Mouse (Mus musculus) MEL (cell line): ENCODE measurements around the gene Gm20388. TPM values are rescaled to one million over a fixed set of nuclear protein-coding genes. Genes with fewer than 3 reads are reported as not detected.

Source experiments
- DNase-seq: peaks from one replicate; pipeline ENCODE4 v3.0.0; 2011; ENCODE audit warnings: low read depth, low spot score
- H3K27ac ChIP-seq: 2 replicates; pipeline ENCODE4 v1.5.1; 2012; ENCODE audit warnings: low read depth, mild to moderate bottlenecking, control low read depth, low read length, moderate library complexity; ENCODE audit not compliant: control insufficient read depth
- H3K27me3 ChIP-seq, 2 experiments: fragments of 150-350 bp in 1 of 2; sonication (generic) in 1 of 2; 2 replicates each; pipeline ENCODE4 v1.6.1; 2012; ENCODE audit warnings: low read length in 2 of 2, mild to moderate bottlenecking in 2 of 2, improper control_type of control experiment in 1 of 2, moderate library complexity in 1 of 2; ENCODE audit not compliant: insufficient read depth in 2 of 2, control insufficient read depth in 1 of 2
- H3K36me3 ChIP-seq, 2 experiments: 2 replicates each; pipeline ENCODE4 v1.6.1; 2012 to 2014; ENCODE audit warnings: low read length in 2 of 2, improper control_type of control experiment in 1 of 2, inconsistent platforms in 1 of 2, mild to moderate bottlenecking in 1 of 2; ENCODE audit not compliant: insufficient read depth in 2 of 2, control insufficient read depth in 1 of 2
- H3K4me1 ChIP-seq, 2 experiments: fragments of 150-350 bp in 1 of 2; sonication (generic) in 1 of 2; 2 replicates each; pipeline ENCODE4 v1.6.1; 2012; ENCODE audit warnings: low read length in 2 of 2, improper control_type of control experiment in 1 of 2, mild to moderate bottlenecking in 1 of 2; ENCODE audit not compliant: insufficient read depth in 2 of 2, control insufficient read depth in 1 of 2
- H3K4me3 ChIP-seq, 2 experiments: fragments of 150-350 bp in 1 of 2; sonication (generic) in 1 of 2; 2 replicates each; pipeline ENCODE4 v1.5.1; 2012; ENCODE audit warnings: low read depth in 2 of 2, low read length in 2 of 2, mild to moderate bottlenecking in 2 of 2, moderate library complexity in 2 of 2, control low read depth in 1 of 2, improper control_type of control experiment in 1 of 2; ENCODE audit not compliant: control insufficient read depth in 1 of 2, insufficient read depth in 1 of 2
- H3K79me2 ChIP-seq: 2 replicates; pipeline ENCODE4 v1.6.1; 2012; ENCODE audit warnings: mild to moderate bottlenecking, low read length, moderate library complexity; ENCODE audit not compliant: control insufficient read depth, poor library complexity, insufficient read depth
- H3K9ac ChIP-seq: 2 replicates; pipeline ENCODE4 v1.6.1; 2012; ENCODE audit warnings: low read depth, mild to moderate bottlenecking, control low read depth, low read length, moderate library complexity; ENCODE audit not compliant: control insufficient read depth, poor library complexity, severe bottlenecking
- H3K9me3 ChIP-seq: fragments of 150-350 bp; sonication (generic); replicated peaks from 2 replicates; pipeline ENCODE4 v1.6.1; 2012; ENCODE audit warnings: mild to moderate bottlenecking, low read length, improper control_type of control experiment, moderate library complexity; ENCODE audit not compliant: insufficient read depth
- BHLHE40 ChIP-seq: IDR thresholded peaks from 2 replicates; pipeline ENCODE4 v1.6.1; 2012; ENCODE audit warnings: low read depth, mild to moderate bottlenecking, inconsistent platforms, low read length, improper control_type of control experiment, borderline replicate concordance
- CHD1 ChIP-seq: IDR thresholded peaks from 2 replicates; pipeline ENCODE4 v1.6.1; 2012; ENCODE audit warnings: low read depth, mild to moderate bottlenecking, inconsistent platforms, low read length, improper control_type of control experiment
- CHD2 ChIP-seq: IDR thresholded peaks from 2 replicates; pipeline ENCODE4 v1.6.1; 2011; ENCODE audit warnings: low read length, improper control_type of control experiment
- CTCF ChIP-seq, 3 experiments: IDR thresholded peaks in 2 of 3; conservative IDR thresholded peaks in 1 of 3; 2 replicates each; pipeline ENCODE4 v1.5.1; 2011 to 2012; ENCODE audit warnings: low read length in 3 of 3, low read depth in 2 of 3, mild to moderate bottlenecking in 2 of 3, improper control_type of control experiment in 1 of 3, inconsistent platforms in 1 of 3, mixed read lengths in 1 of 3, moderate library complexity in 1 of 3; ENCODE audit not compliant: control insufficient read depth in 1 of 3, insufficient read depth in 1 of 3, poor library complexity in 1 of 3, severe bottlenecking in 1 of 3
- E2F4 ChIP-seq: IDR thresholded peaks from 2 replicates; pipeline ENCODE4 v1.6.1; 2011; ENCODE audit warnings: low read depth, low read length, improper control_type of control experiment, borderline replicate concordance
- ELF1 ChIP-seq: IDR thresholded peaks from 2 replicates; pipeline ENCODE4 v1.6.1; 2014; ENCODE audit warnings: low read depth, mild to moderate bottlenecking, inconsistent platforms, low read length, improper control_type of control experiment, moderate library complexity
- EP300 ChIP-seq, 2 experiments: IDR thresholded peaks; 2 replicates each; pipeline ENCODE4 v1.6.1; 2011; ENCODE audit warnings: improper control_type of control experiment in 2 of 2, low read length in 2 of 2, low read depth in 1 of 2, mild to moderate bottlenecking in 1 of 2
- ETS1 ChIP-seq: IDR thresholded peaks from 2 replicates; pipeline ENCODE4 v1.6.1; 2012; ENCODE audit warnings: low read depth, mild to moderate bottlenecking, inconsistent platforms, low read length, improper control_type of control experiment, moderate library complexity
- GABPA ChIP-seq: IDR thresholded peaks from 2 replicates; pipeline ENCODE4 v1.6.1; 2012; ENCODE audit warnings: low read depth, mild to moderate bottlenecking, inconsistent platforms, low read length, improper control_type of control experiment, moderate library complexity
- GATA1 ChIP-seq: IDR thresholded peaks from 2 replicates; pipeline ENCODE4 v1.6.1; 2011; ENCODE audit warnings: low read depth, low read length, improper control_type of control experiment
- HCFC1 ChIP-seq: IDR thresholded peaks from 2 replicates; pipeline ENCODE4 v1.6.1; 2012; ENCODE audit warnings: low read depth, mild to moderate bottlenecking, inconsistent platforms, low read length, improper control_type of control experiment, moderate library complexity
- JUND ChIP-seq: IDR thresholded peaks from 2 replicates; pipeline ENCODE4 v1.6.1; 2011; ENCODE audit warnings: low read depth, mild to moderate bottlenecking, improper control_type of control experiment, low read length
- KAT2A ChIP-seq: conservative IDR thresholded peaks from 2 replicates; pipeline ENCODE4 v1.6.1; 2012; ENCODE audit warnings: low read depth, low read length, improper control_type of control experiment, inconsistent platforms
- MAFK ChIP-seq: IDR thresholded peaks from 2 replicates; pipeline ENCODE4 v1.6.1; 2011; ENCODE audit warnings: low read depth, mild to moderate bottlenecking, low read length, improper control_type of control experiment, borderline replicate concordance
- MEF2A ChIP-seq: IDR thresholded peaks from 2 replicates; pipeline ENCODE4 v1.6.1; 2014; ENCODE audit warnings: low read depth, mild to moderate bottlenecking, inconsistent platforms, low read length, improper control_type of control experiment; ENCODE audit not compliant: poor library complexity, insufficient replicate concordance, severe bottlenecking; ENCODE audit errors: extremely low read depth
- MXI1 ChIP-seq: IDR thresholded peaks from 2 replicates; pipeline ENCODE4 v1.6.1; 2011; ENCODE audit warnings: mild to moderate bottlenecking, low read depth, low read length, improper control_type of control experiment
- MYB ChIP-seq: IDR thresholded peaks from 2 replicates; pipeline ENCODE4 v1.6.1; 2011; ENCODE audit warnings: mild to moderate bottlenecking, low read depth, low read length, improper control_type of control experiment
- MYC ChIP-seq: IDR thresholded peaks from 2 replicates; pipeline ENCODE4 v1.6.1; 2011; ENCODE audit warnings: low read depth, mild to moderate bottlenecking, low read length, improper control_type of control experiment, moderate library complexity
- POLR2A ChIP-seq, 2 experiments: IDR thresholded peaks; 2 replicates each; pipeline ENCODE4 v1.6.1; 2011 to 2012; ENCODE audit warnings: low read length in 2 of 2, mild to moderate bottlenecking in 2 of 2, control low read depth in 1 of 2, improper control_type of control experiment in 1 of 2, low read depth in 1 of 2, moderate library complexity in 1 of 2; ENCODE audit not compliant: control insufficient read depth in 1 of 2, insufficient read depth in 1 of 2, poor library complexity in 1 of 2
- POLR2AphosphoS2 ChIP-seq: IDR thresholded peaks from 2 replicates; pipeline ENCODE4 v1.6.1; 2011; ENCODE audit warnings: low read length, improper control_type of control experiment
- POLR2AphosphoS5 ChIP-seq: IDR thresholded peaks from 2 replicates; pipeline ENCODE4 v1.6.1; 2012; ENCODE audit warnings: low read depth, borderline replicate concordance, mild to moderate bottlenecking, inconsistent platforms, low read length, moderate library complexity, mixed read lengths
- SMC3 ChIP-seq: IDR thresholded peaks from 2 replicates; pipeline ENCODE4 v1.6.1; 2011; ENCODE audit warnings: low read depth, low read length, improper control_type of control experiment
- TAL1 ChIP-seq: IDR thresholded peaks from 2 replicates; pipeline ENCODE4 v1.6.1; 2012; ENCODE audit warnings: mild to moderate bottlenecking, inconsistent platforms, low read length, moderate library complexity, mixed read lengths
- TCF12 ChIP-seq: IDR thresholded peaks from 2 replicates; pipeline ENCODE4 v1.6.1; 2014; ENCODE audit warnings: low read depth, mild to moderate bottlenecking, inconsistent platforms, low read length, improper control_type of control experiment, moderate library complexity
- UBTF ChIP-seq: IDR thresholded peaks from 2 replicates; pipeline ENCODE4 v1.6.1; 2012; ENCODE audit warnings: low read depth, mild to moderate bottlenecking, inconsistent platforms, low read length, improper control_type of control experiment, moderate library complexity, borderline replicate concordance; ENCODE audit not compliant: insufficient read depth
- ZC3H11A ChIP-seq: IDR thresholded peaks from 2 replicates; pipeline ENCODE4 v1.6.1; 2012; ENCODE audit warnings: low read depth, mild to moderate bottlenecking, inconsistent platforms, low read length, improper control_type of control experiment
- ZKSCAN1 ChIP-seq: IDR thresholded peaks from 2 replicates; pipeline ENCODE4 v1.6.1; 2012; ENCODE audit warnings: low read depth, mild to moderate bottlenecking, inconsistent platforms, low read length, improper control_type of control experiment, moderate library complexity
- ZMIZ1 ChIP-seq: IDR thresholded peaks from 2 replicates; pipeline ENCODE4 v1.6.1; 2012; ENCODE audit warnings: low read depth, mild to moderate bottlenecking, inconsistent platforms, low read length, improper control_type of control experiment, moderate library complexity
- ZNF384 ChIP-seq: IDR thresholded peaks from 2 replicates; pipeline ENCODE4 v1.6.1; 2012; ENCODE audit warnings: low read depth, mild to moderate bottlenecking, inconsistent platforms, low read length, improper control_type of control experiment
- polyA plus RNA-seq, 2 experiments: library from polyadenylated mRNA; stranded (reverse) in 1 of 2; unstranded in 1 of 2; fragments of >175 nt in 1 of 2; fragments of >200 nt in 1 of 2; gene quantifications; 2 replicates each; pipeline versions ENCODE4 v1.2.1 to v1.2.4; 2012; ENCODE audit warnings: low replicate concordance in 2 of 2, low read depth in 1 of 2; ENCODE audit not compliant: insufficient read length in 2 of 2, insufficient read depth in 1 of 2, missing spikeins in 1 of 2
- total RNA-seq: library from RNA; depleted of rRNA; stranded (reverse); fragments of 300-350 nt; gene quantifications from 2 replicates; pipeline ENCODE4 v1.2.3, GENCODE M21; 2012

Gene Gm20388
- total and polyA plus RNA-seq, 3 experiments = 11.1 to 17.8 TPM; not detected in 1

DNA sequence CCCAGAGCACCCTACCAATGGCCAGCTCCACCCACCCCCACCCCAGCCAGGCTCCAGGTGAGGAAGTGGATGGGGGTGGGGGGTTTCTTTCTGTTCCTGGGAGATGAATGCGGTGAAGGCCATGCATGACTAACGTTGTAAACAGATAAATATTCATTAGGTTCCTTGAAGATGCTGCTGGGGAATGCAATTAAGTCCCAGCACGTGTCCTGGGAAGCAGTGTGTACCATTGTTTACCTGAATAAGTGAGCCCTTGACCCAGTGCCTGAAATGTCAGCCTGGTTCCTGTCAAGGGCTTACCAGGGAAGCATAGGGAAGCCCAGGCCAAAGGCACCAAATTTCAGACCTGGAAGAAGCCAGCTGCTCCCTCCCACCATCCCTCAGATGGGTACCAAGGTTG, 2409.9 kb downstream of the Gm20388 start:
- peaks cover 20% of the 10 kb centered on the region for H3K79me2 ChIP-seq
- peak overlapping the region; percentile 98 for H3K27ac ChIP-seq
- H3K9ac ChIP-seq = peak overlapping the region; percentile 62
- TF ChIP-seq CHD1 = no peak
- TF ChIP-seq UBTF = no peak
- no peak for TF ChIP-seq GABPA
- TF ChIP-seq ELF1 = no peak
- no peak for TF ChIP-seq BHLHE40
- TF ChIP-seq ZNF384 = no peak
- TF ChIP-seq HCFC1 = no peak
- TF ChIP-seq CTCF (IDR thresholded peaks at IDR 0.05 in 2 of 3, conservative IDR thresholded peaks at IDR 0.05 in 1 of 3; ENCODE audit: control insufficient read depth in 1 of 3, insufficient read depth in 1 of 3, low read depth in 2 of 3, low read length in 3 of 3, poor library complexity in 1 of 3, severe bottlenecking in 1 of 3) = no peak
- TF ChIP-seq CHD2 = no peak
- no peak for TF ChIP-seq E2F4
- TF ChIP-seq KAT2A = no peak
- TF ChIP-seq POLR2A (IDR thresholded peaks at IDR 0.05; ENCODE audit: control insufficient read depth in 1 of 2, insufficient read depth in 1 of 2, low read depth in 1 of 2, low read length in 2 of 2, poor library complexity in 1 of 2) = no peak
- no peak for TF ChIP-seq TAL1
- TF ChIP-seq JUND = no peak
- no peak for TF ChIP-seq ETS1
- no peak overlapping the region for H3K4me3 ChIP-seq
- H3K9me3 ChIP-seq = no peaks in the 10 kb centered on the region
- H3K27me3 ChIP-seq = no peaks in the 10 kb centered on the region
- peaks cover 11 to 84% of the 10 kb centered on the region in 2 experiments for H3K36me3 ChIP-seq
- no peak for DNase-seq
- H3K4me1 ChIP-seq = peaks cover 38 to 88% of the 10 kb centered on the region in 2 experiments

DNA sequence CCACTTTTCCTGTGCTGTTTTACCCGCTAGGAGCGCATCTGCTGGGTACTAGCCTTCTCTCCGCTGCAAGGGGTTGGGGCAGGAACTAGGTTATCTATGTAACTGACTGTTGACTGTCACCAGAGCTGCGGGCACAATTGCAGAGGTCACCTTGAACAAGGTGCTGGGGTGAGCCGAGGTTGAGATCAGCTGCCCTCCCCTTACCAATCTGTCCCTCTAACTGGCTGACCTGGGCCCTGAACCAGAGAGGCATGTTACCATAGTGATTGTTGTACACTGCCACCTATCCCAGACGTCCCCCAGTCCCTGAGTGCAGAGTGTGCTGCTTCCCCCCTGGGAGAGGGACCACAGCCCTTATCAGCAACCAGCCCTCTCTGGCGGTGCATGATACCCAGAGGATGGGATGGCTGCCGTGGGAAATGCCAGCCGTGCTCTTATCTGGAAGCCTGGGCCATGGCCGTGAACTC, 2410.8 kb downstream of the Gm20388 start:
- H3K9ac ChIP-seq = peak overlapping the region; percentile 62
- H3K4me3 ChIP-seq = no peak overlapping the region
- peaks cover 22% of the 10 kb centered on the region for H3K79me2 ChIP-seq
- peak overlapping the region; percentile 98 for H3K27ac ChIP-seq
- H3K4me1 ChIP-seq = peaks cover 39 to 93% of the 10 kb centered on the region in 2 experiments
- peaks cover 7 to 93% of the 10 kb centered on the region in 2 experiments; a peak in 3 of 4 replicates for H3K36me3 ChIP-seq
- peak; percentile 94 for DNase-seq
- no peaks in the 10 kb centered on the region for H3K9me3 ChIP-seq
- no peaks in the 10 kb centered on the region for H3K27me3 ChIP-seq
- TF ChIP-seq ETS1 (peak; percentile 99), ZC3H11A (no peak), CHD2 (peak; percentile 52), ZKSCAN1 (no peak), POLR2AphosphoS2 (peak; percentile 69), HCFC1 (no peak), POLR2AphosphoS5 (peak; percentile 80; the same call in 1 of the 2 replicates), EP300 (IDR thresholded peaks at IDR 0.05; ENCODE audit: low read depth in 1 of 2, low read length in 2 of 2) (peak; percentile 98 to 100), E2F4 (no peak), ELF1 (peak; percentile 44; the same call in 1 of the 2 replicates), KAT2A (no peak), MXI1 (peak; percentile 73), BHLHE40 (peak; percentile 67; the same call in 1 of the 2 replicates), GATA1 (peak; percentile 98), ZMIZ1 (no peak; the same call in 1 of the 2 replicates), SMC3 (no peak), MEF2A (peak; percentile 55; the same call in 1 of the 2 replicates), TCF12 (peak; percentile 100), CTCF (IDR thresholded peaks at IDR 0.05 in 2 of 3, conservative IDR thresholded peaks at IDR 0.05 in 1 of 3; ENCODE audit: control insufficient read depth in 1 of 3, insufficient read depth in 1 of 3, low read depth in 2 of 3, low read length in 3 of 3, poor library complexity in 1 of 3, severe bottlenecking in 1 of 3) (no peak; a peak in 1 of 6 replicates), MAFK (peak; percentile 77; the same call in 1 of the 2 replicates), POLR2A (IDR thresholded peaks at IDR 0.05; ENCODE audit: control insufficient read depth in 1 of 2, insufficient read depth in 1 of 2, low read depth in 1 of 2, low read length in 2 of 2, poor library complexity in 1 of 2) (peak in 1 of 2 experiments; percentile 48; a peak in 2 of 4 replicates), MYC (0 out of 2 replicates have a peak, but pooled peaks have one; percentile 8), MYB (peak; percentile 89)
